Mouse (Mus musculus) embryonic facial prominence, embryonic 14.5 days (tissue): ENCODE data around the gene Tmem82. TPM values are rescaled to one million over a fixed set of nuclear protein-coding genes. Genes with fewer than 3 reads are reported as not detected.
A peak's percentile ranks its signal among the peaks of the same experiment; 100 is the strongest.

Experiments used
- ATAC-seq: fragments of 200-750 bp; cut with Nextera tagmentation; 2 replicates; pipeline ENCODE4 v1.8.0; 2017; ENCODE audit warnings: low read depth, moderate number of reproducible peaks, moderate TSS enrichment
- DNase-seq: peaks from one replicate; pipeline ENCODE4 v3.0.0-alpha.2; 2015; ENCODE audit warnings: low spot score
- H3K27ac ChIP-seq: fragments of 300-500 bp; sonication (generic); replicated peaks from 2 replicates; pipeline ENCODE4 v1.5.1; 2014; ENCODE audit warnings: low read depth, mild to moderate bottlenecking, low read length, moderate library complexity
- H3K27me3 ChIP-seq: fragments of 300-500 bp; sonication (generic); replicated peaks from 2 replicates; pipeline ENCODE4 v1.6.1; 2014; ENCODE audit warnings: low read length; ENCODE audit not compliant: control insufficient read depth, insufficient read depth
- H3K36me3 ChIP-seq: fragments of 300-500 bp; sonication (generic); 2 replicates; pipeline ENCODE4 v1.6.1; 2014; ENCODE audit warnings: low read length, mixed read lengths; ENCODE audit not compliant: control insufficient read depth, insufficient read depth
- H3K4me1 ChIP-seq: fragments of 300-500 bp; sonication (generic); 2 replicates; pipeline ENCODE4 v1.6.1; 2014; ENCODE audit warnings: antibody characterized with exemption, low read length; ENCODE audit not compliant: control insufficient read depth, insufficient read depth
- H3K4me2 ChIP-seq: fragments of 300-500 bp; sonication (generic); 2 replicates; pipeline ENCODE4 v1.6.1; 2014; ENCODE audit warnings: low read depth, mild to moderate bottlenecking, low read length, moderate library complexity, mixed read lengths
- H3K4me3 ChIP-seq: fragments of 300-500 bp; sonication (generic); 2 replicates; pipeline ENCODE4 v1.5.1; 2014; ENCODE audit warnings: low read depth, mild to moderate bottlenecking, low read length
- H3K9ac ChIP-seq: fragments of 300-500 bp; sonication (generic); 2 replicates; pipeline ENCODE4 v1.6.1; 2014; ENCODE audit warnings: low read depth, mild to moderate bottlenecking, low read length, moderate library complexity, mixed read lengths
- H3K9me3 ChIP-seq: fragments of 300-500 bp; sonication (generic); 2 replicates; pipeline ENCODE4 v1.6.1; 2016; ENCODE audit warnings: low read length; ENCODE audit not compliant: control insufficient read depth
- WGBS: fragments of 180-500 bp; shearing (Covaris S2); extraction: QIAGEN DNeasy Blood & Tissue Kit; methylation state at CpG from one replicate; pipeline ENCODE4 v1.1.7; 2014; 5-methylcytosine and 5-hydroxymethylcytosine counted together
- polyA plus RNA-seq: library from polyadenylated mRNA; unstranded; fragments of >200 nt; fragmentation: Nextera tagmentation; extraction: Ambion mirVana; gene quantifications from 2 replicates; pipeline ENCODE4 v1.2.1, GENCODE M21; 2014

Tmem82 gene
- polyA plus RNA-seq, 1 experiment from 2014 or later: 0.17 TPM

DNA sequence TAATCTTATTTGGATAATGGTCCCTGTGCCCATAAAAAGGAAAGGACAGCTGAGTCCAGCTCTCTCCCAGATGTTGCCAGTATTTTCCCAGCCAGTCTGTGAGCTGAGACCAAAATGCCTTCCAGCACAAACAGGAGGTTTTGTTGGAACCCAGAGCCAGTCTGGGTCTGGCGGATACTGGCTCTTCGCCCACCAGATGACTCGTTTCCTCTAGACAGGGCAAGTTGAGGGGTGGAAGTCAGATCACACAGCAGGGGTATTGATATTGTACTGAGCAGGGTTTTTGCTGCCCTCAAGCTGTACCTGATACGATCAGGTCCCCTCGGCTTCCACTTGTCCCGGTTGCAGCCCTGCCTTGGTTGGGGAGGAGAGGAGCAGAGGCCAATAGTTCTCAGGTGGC lies 8.9 kb downstream of the Tmem82 start:
- no peak for ATAC-seq

DNA sequence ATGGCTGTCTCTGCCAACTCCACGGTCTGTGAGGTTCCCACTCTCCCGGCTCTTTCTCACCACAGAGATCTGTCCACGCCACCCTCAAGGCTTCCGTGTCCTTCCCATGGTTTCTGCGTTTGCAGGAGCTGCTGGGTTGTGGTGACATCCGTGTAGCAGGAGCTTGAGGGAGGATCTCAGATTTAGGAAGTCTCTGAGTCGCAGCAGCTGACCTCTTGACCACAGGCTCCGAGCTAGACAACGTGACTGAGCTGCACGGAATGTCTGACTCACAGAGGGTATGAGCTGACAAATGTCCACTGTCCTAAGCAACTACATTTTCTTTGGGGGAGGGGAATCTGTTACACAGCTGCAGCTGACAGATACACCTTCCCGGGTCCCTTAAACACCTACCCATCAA lies 12.6 kb downstream of the Tmem82 start, which contains the start of gene Fblim1:
Gene Fblim1, minus strand, starts transcription at position 236 of the 400 bp plus-strand sequence.
- no peak for ATAC-seq
- Histone ChIP-seq H3K27ac (no peak within 1 kb of the TSS), H3K4me2 (no peak within 1 kb of the TSS), H3K9ac (no peak within 1 kb of the TSS), H3K4me1 (peaks cover 4% of the 10 kb centered on the region; the same call in 1 of the 2 replicates), H3K4me3 (no peak within 1 kb of the TSS), H3K36me3 (no peaks in the 10 kb centered on the region), H3K27me3 (no peaks in the 10 kb centered on the region), H3K9me3 (no peaks in the 10 kb centered on the region)
- no peak for DNase-seq
- 83% methylated on average over 11 of the region's 11 CpGs for WGBS

More for the DNA sequence above, 8.9 kb downstream of the Tmem82 start:
- Histone ChIP-seq H3K27ac (no peak overlapping the region), H3K4me1 (no peaks in the 10 kb centered on the region), H3K27me3 (no peaks in the 10 kb centered on the region), H3K9ac (no peak overlapping the region), H3K4me3 (no peak overlapping the region), H3K36me3 (no peaks in the 10 kb centered on the region), H3K4me2 (no peak overlapping the region), H3K9me3 (no peaks in the 10 kb centered on the region)
- no peak for DNase-seq
- WGBS: 46% methylated on average over 5 of the region's 6 CpGs

DNA sequence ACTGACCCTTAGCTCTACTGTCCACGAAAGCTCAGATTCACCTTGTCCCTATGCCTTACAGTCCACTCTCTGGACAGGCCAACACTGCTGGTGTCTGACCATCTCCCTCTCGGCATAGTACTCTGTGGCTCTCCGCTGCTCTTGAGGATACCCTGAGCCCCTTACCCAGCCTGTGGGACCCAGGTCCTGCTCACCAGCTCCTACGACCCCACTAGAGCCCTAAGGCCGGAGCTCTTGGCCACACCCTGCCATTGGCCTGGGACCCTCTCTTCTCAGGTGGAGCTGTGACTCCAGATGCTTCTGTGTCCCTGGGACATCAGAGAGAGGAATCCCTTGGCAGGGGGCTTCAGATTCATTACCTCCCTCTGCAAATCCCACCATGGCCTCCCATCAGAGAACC lies 13.0 kb downstream of the Tmem82 start:
- no peak for ATAC-seq
- no peak overlapping the region for H3K9ac ChIP-seq
- no peak for DNase-seq
- H3K27me3 ChIP-seq: no peaks in the 10 kb centered on the region
- H3K36me3 ChIP-seq: no peaks in the 10 kb centered on the region
- H3K4me2 ChIP-seq: no peak overlapping the region
- H3K4me3 ChIP-seq: no peak overlapping the region
- H3K9me3 ChIP-seq: no peaks in the 10 kb centered on the region
- no peak overlapping the region for H3K27ac ChIP-seq
- H3K4me1 ChIP-seq: peaks cover 4% of the 10 kb centered on the region; the same call in 1 of the 2 replicates
- WGBS: 93% methylated on average over 5 of the region's 5 CpGs

DNA sequence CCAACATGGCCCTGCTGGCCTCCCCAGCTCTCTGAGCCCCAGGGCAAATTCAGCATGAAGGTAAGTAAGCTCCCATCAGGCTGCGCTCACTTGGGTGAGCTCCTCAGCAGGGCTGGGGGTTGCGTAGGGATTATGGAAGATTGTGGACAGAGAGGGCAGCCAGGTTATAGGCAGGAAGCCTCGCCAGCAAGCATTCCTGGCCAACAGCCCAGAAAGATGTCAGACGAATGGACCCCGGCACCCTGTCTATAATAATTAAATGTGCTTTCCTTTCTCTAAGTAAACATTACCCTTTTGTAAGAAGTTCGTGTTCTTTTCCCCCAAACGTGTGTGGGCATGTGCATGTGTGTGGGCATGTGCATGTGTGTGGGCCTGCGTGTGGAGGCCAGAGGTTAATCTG lies 13.9 kb downstream of the Tmem82 start:
- H3K9ac ChIP-seq: no peak overlapping the region
- 44% methylated on average over 8 of the region's 8 CpGs for WGBS
- no peak overlapping the region for H3K4me2 ChIP-seq
- peak; percentile 73 for DNase-seq
- no peaks in the 10 kb centered on the region for H3K9me3 ChIP-seq
- H3K4me1 ChIP-seq: peaks cover 4% of the 10 kb centered on the region; the same call in 1 of the 2 replicates
- ATAC-seq: 0 out of 2 replicates have a peak, but pooled peaks have one; percentile 26
- H3K4me3 ChIP-seq: no peak overlapping the region
- H3K27ac ChIP-seq: no peak overlapping the region
- no peaks in the 10 kb centered on the region for H3K36me3 ChIP-seq
- H3K27me3 ChIP-seq: no peaks in the 10 kb centered on the region

DNA sequence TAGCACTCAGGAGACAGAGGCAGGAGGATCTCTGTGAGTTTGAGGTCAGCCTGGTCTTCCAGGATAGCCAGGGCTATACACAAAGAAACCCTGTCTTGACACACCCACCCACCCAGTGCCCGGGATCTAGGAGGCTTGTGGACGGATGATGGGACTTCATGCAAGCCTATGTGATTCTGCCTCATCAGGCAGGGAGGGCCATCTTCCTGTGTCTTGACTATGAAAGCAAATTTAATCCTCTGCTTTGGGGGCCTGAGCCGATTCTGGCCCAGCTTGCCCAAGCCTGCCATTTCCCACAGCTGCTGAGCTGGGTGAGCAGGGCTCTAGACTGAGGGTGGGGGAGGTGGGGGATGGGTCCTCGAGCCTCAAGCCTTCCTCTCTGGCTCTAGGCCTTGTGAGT lies 14.5 kb downstream of the Tmem82 start:
- no peak overlapping the region for H3K27ac ChIP-seq
- H3K27me3 ChIP-seq: no peaks in the 10 kb centered on the region
- no peak overlapping the region for H3K9ac ChIP-seq
- H3K9me3 ChIP-seq: no peaks in the 10 kb centered on the region
- H3K4me2 ChIP-seq: no peak overlapping the region
- ATAC-seq (no peak), DNase-seq (peak; percentile 25)
- H3K36me3 ChIP-seq: no peaks in the 10 kb centered on the region
- WGBS: 47% methylated on average over 4 of the region's 4 CpGs
- no peak overlapping the region for H3K4me3 ChIP-seq
- H3K4me1 ChIP-seq: peaks cover 4% of the 10 kb centered on the region; the same call in 1 of the 2 replicates

DNA sequence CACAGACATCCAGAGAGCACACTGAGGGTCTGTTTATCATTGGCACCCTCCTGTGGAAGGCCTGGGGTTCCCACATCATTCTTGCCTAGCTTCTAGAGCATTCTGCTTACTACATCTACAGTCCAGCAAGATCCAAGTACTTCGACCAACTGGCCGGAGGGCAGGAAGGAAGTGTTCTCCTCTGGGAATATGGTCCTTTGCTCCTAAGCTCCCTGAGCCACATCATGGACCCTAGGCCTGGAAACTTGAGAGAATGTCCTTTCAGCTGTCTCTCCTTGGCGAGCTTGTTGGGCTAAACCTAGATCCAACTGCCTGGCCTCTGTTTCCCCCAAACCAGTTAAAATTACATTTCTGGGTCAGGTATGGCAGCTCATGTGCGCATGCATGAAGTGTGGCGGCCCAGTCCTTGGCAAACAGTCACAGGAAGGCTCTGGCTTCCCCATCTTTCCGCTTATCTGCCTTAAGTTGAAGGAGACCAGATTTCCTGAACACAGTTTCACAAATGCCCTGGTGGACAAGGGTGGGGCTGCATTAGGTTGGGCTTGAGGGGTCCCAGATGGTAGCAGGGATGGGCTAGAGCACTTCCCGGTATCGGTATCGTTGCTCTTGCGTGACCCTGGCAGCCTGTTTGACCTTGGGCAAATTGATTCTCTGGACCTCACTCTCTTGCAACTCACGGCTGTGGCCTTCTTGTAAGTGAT lies 15.8 kb downstream of the Tmem82 start:
- Histone ChIP-seq H3K4me1 (peaks cover 8% of the 10 kb centered on the region; the same call in 1 of the 2 replicates), H3K9me3 (no peaks in the 10 kb centered on the region), H3K27ac (no peak overlapping the region), H3K4me3 (no peak overlapping the region), H3K36me3 (no peaks in the 10 kb centered on the region), H3K4me2 (no peak overlapping the region), H3K9ac (no peak overlapping the region), H3K27me3 (no peaks in the 10 kb centered on the region)
- no peak for ATAC-seq
- DNase-seq: no peak
- 71% methylated on average over 11 of the region's 11 CpGs for WGBS

DNA sequence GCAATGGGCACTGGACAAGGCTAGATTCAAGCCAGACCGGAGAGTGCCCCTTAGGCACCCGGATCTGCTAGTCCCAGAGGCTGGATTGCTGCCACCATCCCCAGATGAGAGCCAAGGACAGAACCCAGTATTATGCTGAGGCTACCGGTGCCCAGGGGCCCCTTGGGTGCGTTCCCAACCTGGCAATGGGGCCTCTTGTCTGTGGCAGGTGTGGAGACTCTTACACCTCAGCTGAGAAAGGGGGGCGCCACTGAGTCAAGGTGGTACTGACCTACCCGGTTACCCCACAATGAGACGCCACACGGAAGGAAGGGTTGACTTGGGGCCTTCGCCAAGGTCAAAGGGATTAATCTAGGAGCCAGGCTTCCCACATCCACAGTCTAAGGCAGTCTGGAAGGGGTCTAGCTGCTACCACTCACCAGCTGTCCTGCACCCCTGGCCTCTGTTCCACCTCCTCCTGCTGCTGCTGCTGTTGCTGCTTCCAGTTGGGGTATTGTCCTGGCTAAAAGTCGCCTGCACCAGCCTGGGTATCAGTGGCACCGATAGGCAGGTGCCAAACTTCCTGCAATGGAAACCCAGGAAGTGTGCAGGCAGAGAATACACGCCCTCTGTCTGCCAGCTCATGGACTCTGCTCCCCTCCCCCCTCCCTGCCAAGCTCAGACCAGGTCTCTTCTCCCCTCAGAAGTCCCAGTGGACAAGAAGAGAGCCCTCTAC lies 17.1 kb downstream of the Tmem82 start:
- peaks cover 8% of the 10 kb centered on the region; the same call in 1 of the 2 replicates for H3K4me1 ChIP-seq
- ATAC-seq: no peak

DNA sequence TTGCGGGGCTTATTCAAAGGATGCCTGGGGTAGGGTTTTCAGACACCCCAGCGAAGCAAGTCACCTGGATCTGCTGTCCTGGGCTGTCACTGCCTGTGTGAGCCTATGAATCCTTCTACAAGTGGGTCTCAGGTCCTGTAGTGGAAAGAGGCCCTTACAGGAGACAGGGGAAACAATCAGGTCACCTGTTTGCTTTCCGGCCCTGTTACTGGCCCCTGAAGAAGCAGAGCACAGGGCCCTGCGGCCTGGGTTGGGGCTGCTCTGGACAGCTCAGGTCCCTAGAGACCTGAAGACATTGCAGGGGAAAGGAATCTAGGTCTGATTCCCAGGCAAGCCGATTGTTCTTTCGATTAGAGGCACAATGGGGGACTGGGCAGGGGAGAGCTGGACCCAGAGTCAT lies 18.1 kb downstream of the Tmem82 start:
- Histone ChIP-seq H3K9ac (no peak overlapping the region), H3K4me1 (peaks cover 8% of the 10 kb centered on the region; the same call in 1 of the 2 replicates), H3K36me3 (0 out of 2 replicates have a peak, but pooled peaks cover under 1% of the 10 kb centered on the region), H3K27ac (peak overlapping the region; percentile 73; the same call in 1 of the 2 replicates), H3K4me2 (peak overlapping the region; percentile 94), H3K27me3 (no peaks in the 10 kb centered on the region), H3K9me3 (no peaks in the 10 kb centered on the region), H3K4me3 (peak overlapping the region; percentile 67; the same call in 1 of the 2 replicates)
- DNase-seq (no peak), ATAC-seq (no peak)
- 28% methylated on average over 6 of the region's 6 CpGs for WGBS

More for the DNA sequence above, 17.1 kb downstream of the Tmem82 start:
- Histone ChIP-seq H3K4me3 (no peak overlapping the region), H3K4me2 (no peak overlapping the region), H3K9ac (no peak overlapping the region), H3K27ac (no peak overlapping the region), H3K9me3 (no peaks in the 10 kb centered on the region), H3K36me3 (no peaks in the 10 kb centered on the region), H3K27me3 (no peaks in the 10 kb centered on the region)
- no peak for DNase-seq
- 73% methylated on average over 12 of the region's 12 CpGs for WGBS
